Mouse (Mus musculus) small intestine, adult 2 months (tissue): Measurements from ENCODE around the gene Smim10l2a.

Experiments used
- CTCF ChIP-seq: fragments of 200-500 bp; IDR thresholded peaks from 2 replicates; pipeline ENCODE4 v1.5.1; 2012; ENCODE audit warnings: low read depth, mild to moderate bottlenecking, control low read depth, inconsistent platforms, low read length, moderate library complexity, mixed read lengths; ENCODE audit not compliant: insufficient replicate concordance, insufficient read length; ENCODE audit errors: extremely low read depth
- POLR2A ChIP-seq: fragments of 200-500 bp; IDR thresholded peaks from 2 replicates; pipeline ENCODE4 v1.6.1; 2012; ENCODE audit warnings: low read depth, mild to moderate bottlenecking, control low read depth, inconsistent platforms, low read length, moderate library complexity

GRCm38 (mm10) chrX:56405482-56405881 is 31.1 kb downstream of the Smim10l2a start:
- TF ChIP-seq CTCF (no peak), POLR2A (no peak)
